Mouse (Mus musculus) forebrain, embryonic 14.5 days (tissue): ENCODE results near the gene Bcl2. TPM values are rescaled to one million over a fixed set of nuclear protein-coding genes. Genes with fewer than 3 reads are reported as not detected.

Experiments
- ATAC-seq: fragments of 200-750 bp; cut with Nextera tagmentation; 2 replicates; pipeline ENCODE4 v1.8.0; 2017; ENCODE audit warnings: mild to moderate bottlenecking, moderate library complexity
- DNase-seq: peaks from one replicate; pipeline ENCODE4 v3.0.0-alpha.2; 2015; ENCODE audit warnings: low spot score
- H3K27ac ChIP-seq: fragments of 300-500 bp; sonication (generic); 2 replicates; pipeline ENCODE4 v1.5.1; 2014; ENCODE audit warnings: low read depth, mild to moderate bottlenecking, control low read depth, low read length, moderate library complexity
- H3K27me3 ChIP-seq: fragments of 300-500 bp; sonication (generic); replicated peaks from 2 replicates; pipeline ENCODE4 v1.6.1; 2014; ENCODE audit warnings: low read length, control low read depth, mixed read lengths; ENCODE audit not compliant: control insufficient read depth, insufficient read depth
- H3K36me3 ChIP-seq: fragments of 300-500 bp; sonication (generic); 2 replicates; pipeline ENCODE4 v1.6.1; 2014; ENCODE audit warnings: low read length, control low read depth; ENCODE audit not compliant: control insufficient read depth, insufficient read depth
- H3K4me1 ChIP-seq: fragments of 300-500 bp; sonication (generic); 2 replicates; pipeline ENCODE4 v1.6.1; 2014; ENCODE audit warnings: antibody characterized with exemption, low read length, control low read depth; ENCODE audit not compliant: control insufficient read depth, insufficient read depth
- H3K4me2 ChIP-seq: fragments of 300-500 bp; sonication (generic); 2 replicates; pipeline ENCODE4 v1.6.1; 2014; ENCODE audit warnings: mild to moderate bottlenecking, control low read depth, low read length
- H3K4me3 ChIP-seq: fragments of 300-500 bp; sonication (generic); 2 replicates; pipeline ENCODE4 v1.5.1; 2014; ENCODE audit warnings: low read depth, low read length, control low read depth
- H3K9ac ChIP-seq: fragments of 300-500 bp; sonication (generic); 2 replicates; pipeline ENCODE4 v1.6.1; 2014; ENCODE audit warnings: mild to moderate bottlenecking, low read length, control low read depth, moderate library complexity
- H3K9me3 ChIP-seq: fragments of 300-500 bp; sonication (generic); replicated peaks from 2 replicates; pipeline ENCODE4 v1.6.1; 2016; ENCODE audit warnings: low read length, control low read depth, mixed read lengths; ENCODE audit not compliant: control insufficient read depth
- whole genome bisulfite sequencing: fragments of 180-500 bp; shearing (Covaris S2); extraction: QIAGEN DNeasy Blood & Tissue Kit; methylation state at CpG from one replicate; pipeline ENCODE4 v1.1.7; 2014; 5-methylcytosine and 5-hydroxymethylcytosine counted together
- polyA plus RNA-seq: library from polyadenylated mRNA; unstranded; fragments of >200 nt; fragmentation: Nextera tagmentation; extraction: Ambion mirVana; gene quantifications from 2 replicates; pipeline ENCODE4 v1.2.1, GENCODE M21; 2014

The Bcl2 gene
- polyA plus RNA-seq, 1 experiment from 2014 or later = 5.3 TPM

DNA sequence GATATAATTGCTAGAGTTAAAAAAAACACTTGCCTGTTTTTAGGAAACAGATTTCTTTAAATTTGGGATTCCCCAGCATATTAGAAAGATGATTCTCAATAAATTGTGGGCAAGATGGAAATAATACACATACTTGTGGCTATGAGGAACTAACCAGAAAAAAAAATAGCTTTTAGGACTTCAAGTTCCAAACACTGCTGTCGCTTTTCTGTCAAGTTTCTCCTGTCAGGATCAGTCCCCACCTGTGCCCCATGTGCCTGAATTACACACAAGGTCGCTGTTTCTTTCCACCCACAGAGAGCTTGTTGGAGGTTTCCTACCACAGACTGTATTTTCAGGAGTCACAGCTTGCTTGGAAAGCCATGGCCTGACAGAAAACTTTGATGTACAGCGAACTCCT is 70.5 kb downstream of the Bcl2 start:
- H3K4me2 ChIP-seq = no peak overlapping the region
- no peak overlapping the region for H3K27ac ChIP-seq
- no peaks in the 10 kb centered on the region for H3K4me1 ChIP-seq
- ATAC-seq = no peak
- 84% methylated on average over 3 of the region's 3 CpGs for WGBS
- no peak overlapping the region for H3K4me3 ChIP-seq
- no peak for DNase-seq
- no peaks in the 10 kb centered on the region for H3K36me3 ChIP-seq
- H3K27me3 ChIP-seq = no peaks in the 10 kb centered on the region
- H3K9ac ChIP-seq = no peak overlapping the region
- no peaks in the 10 kb centered on the region for H3K9me3 ChIP-seq

DNA sequence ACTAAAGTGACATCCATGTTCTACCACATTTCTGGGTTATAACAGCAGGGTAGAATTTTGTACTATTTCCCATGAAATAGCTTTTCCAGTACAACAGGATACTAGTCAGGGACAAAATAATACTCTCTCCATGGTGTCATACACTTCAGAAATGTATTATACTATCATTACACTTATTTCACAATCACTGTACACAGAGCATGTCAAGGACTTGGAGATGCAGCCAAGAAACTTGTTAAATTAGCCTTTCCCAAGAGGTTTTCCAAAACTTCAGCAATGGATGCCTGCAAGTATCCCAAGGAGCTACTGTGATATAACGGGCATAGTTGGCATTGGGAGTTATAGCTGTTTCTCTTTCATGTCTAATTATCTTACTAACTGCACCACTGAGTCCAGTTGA is 73.5 kb downstream of the Bcl2 start:
- no peak overlapping the region for H3K27ac ChIP-seq
- no peaks in the 10 kb centered on the region for H3K9me3 ChIP-seq
- H3K4me3 ChIP-seq = no peak overlapping the region
- no peak for DNase-seq
- ATAC-seq = no peak
- no peaks in the 10 kb centered on the region for H3K27me3 ChIP-seq
- H3K4me2 ChIP-seq = no peak overlapping the region
- no peaks in the 10 kb centered on the region for H3K36me3 ChIP-seq
- no peaks in the 10 kb centered on the region for H3K4me1 ChIP-seq
- WGBS = 85% methylated on average over 1 of the region's 1 CpGs
- H3K9ac ChIP-seq = no peak overlapping the region

DNA sequence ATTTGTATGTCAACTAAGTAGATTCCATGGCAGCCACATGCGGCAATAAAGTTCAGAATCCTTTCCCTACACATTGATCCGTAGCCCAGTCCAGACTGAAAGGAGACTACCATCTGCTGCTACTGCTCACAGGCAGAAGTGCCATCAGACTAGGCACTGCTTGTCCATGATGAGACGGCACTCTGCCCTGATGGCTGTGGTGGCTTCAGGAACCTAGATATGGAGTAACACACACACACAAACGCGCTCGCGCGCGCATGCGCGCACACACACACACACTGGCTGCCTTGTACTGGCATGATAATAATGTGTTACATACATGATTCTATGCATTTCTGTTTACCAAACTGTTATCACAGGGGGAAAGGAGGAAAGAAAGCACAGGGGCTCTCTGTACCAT is 76.4 kb downstream of the Bcl2 start:
- 92% methylated on average over 11 of the region's 11 CpGs for WGBS
- H3K9ac ChIP-seq = no peak overlapping the region
- H3K4me2 ChIP-seq = no peak overlapping the region
- H3K9me3 ChIP-seq = no peaks in the 10 kb centered on the region
- H3K27me3 ChIP-seq = no peaks in the 10 kb centered on the region
- H3K27ac ChIP-seq = no peak overlapping the region
- DNase-seq (no peak), ATAC-seq (no peak)
- no peaks in the 10 kb centered on the region for H3K36me3 ChIP-seq
- H3K4me1 ChIP-seq = no peaks in the 10 kb centered on the region
- no peak overlapping the region for H3K4me3 ChIP-seq

DNA sequence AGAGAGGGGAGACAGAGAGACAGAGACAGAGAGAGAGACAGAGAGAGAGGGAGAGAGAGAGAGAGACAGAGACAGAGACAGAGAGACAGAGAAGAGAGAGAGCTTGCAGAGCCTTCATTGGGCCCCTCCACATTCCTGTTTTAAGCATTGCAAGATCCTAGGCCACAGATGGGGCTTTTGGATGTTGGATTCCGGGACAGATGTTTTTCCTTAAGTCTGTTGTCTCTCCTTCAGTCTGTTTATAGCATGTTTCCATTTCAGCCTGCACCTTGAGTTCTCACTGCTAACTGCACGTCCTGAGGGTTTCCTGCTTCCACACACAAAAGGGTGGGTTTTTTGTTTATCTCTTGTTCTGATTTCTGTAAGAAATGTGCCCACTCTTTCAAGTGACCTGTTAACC is 77.4 kb downstream of the Bcl2 start:
- Histone ChIP-seq H3K27ac (no peak overlapping the region), H3K4me1 (no peaks in the 10 kb centered on the region), H3K9ac (no peak overlapping the region), H3K9me3 (no peaks in the 10 kb centered on the region), H3K27me3 (no peaks in the 10 kb centered on the region), H3K36me3 (no peaks in the 10 kb centered on the region), H3K4me3 (no peak overlapping the region), H3K4me2 (no peak overlapping the region)
- ATAC-seq (no peak), DNase-seq (no peak)
- WGBS = 49% methylated on average over 2 of the region's 2 CpGs

DNA sequence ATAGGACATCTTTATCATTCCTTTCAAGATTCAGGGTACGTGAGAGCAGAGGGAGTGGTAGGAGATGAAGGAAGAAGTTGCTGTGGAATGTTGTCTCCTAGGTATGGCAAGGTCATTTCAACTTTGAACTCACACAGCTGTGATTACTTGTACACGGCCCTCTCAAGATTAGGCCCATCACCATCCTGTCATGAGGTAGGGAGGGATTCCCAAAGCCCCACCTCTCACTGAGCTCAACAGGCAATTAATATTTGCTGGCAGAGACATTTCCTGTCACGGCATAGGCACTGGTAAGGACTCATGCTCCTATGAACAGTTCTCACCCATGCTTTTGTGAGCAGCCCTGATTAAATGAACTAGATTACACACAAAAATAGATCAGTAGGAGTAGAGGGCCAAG is 80.9 kb downstream of the Bcl2 start:
- Histone ChIP-seq H3K4me2 (no peak overlapping the region), H3K4me1 (peaks cover 14% of the 10 kb centered on the region), H3K27me3 (no peaks in the 10 kb centered on the region), H3K36me3 (no peaks in the 10 kb centered on the region), H3K27ac (no peak overlapping the region), H3K9ac (no peak overlapping the region), H3K9me3 (no peaks in the 10 kb centered on the region), H3K4me3 (no peak overlapping the region)
- ATAC-seq (no peak), DNase-seq (no peak)
- whole genome bisulfite sequencing = 87% methylated on average over 3 of the region's 3 CpGs

DNA sequence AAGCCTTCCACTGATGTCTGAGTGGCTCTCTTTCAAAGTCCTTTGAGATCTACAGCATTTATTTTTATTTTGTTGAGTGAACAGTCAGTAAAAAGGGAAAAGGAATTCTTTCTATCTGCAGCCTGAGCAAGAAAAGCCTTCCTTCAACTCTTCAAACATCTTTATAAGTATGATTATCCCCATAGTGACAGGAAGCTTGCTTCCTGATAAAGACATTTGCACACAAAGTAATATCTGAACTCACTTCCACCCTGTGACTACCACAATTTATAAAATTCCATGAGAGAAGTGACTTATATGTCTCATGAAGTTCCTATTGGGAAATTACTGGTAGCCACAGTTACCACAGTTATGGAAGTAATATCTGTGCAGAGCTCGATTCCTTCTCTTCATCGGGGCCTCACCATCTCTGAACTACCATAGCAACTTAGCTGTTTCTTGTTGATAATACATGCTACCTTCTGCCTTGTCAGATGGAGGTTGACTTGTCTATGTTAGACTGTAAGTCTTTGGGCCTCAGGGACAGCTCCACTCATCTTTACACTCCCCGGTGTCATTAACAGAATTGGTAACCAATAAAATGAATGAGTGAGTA is 82.1 kb downstream of the Bcl2 start:
- Histone ChIP-seq H3K4me2 (no peak overlapping the region), H3K27me3 (no peaks in the 10 kb centered on the region), H3K9me3 (no peaks in the 10 kb centered on the region), H3K36me3 (no peaks in the 10 kb centered on the region), H3K27ac (no peak overlapping the region), H3K9ac (no peak overlapping the region), H3K4me1 (peaks cover 14% of the 10 kb centered on the region), H3K4me3 (no peak overlapping the region)
- 94% methylated on average over 3 of the region's 3 CpGs for WGBS
- no peak for ATAC-seq
- no peak for DNase-seq

DNA sequence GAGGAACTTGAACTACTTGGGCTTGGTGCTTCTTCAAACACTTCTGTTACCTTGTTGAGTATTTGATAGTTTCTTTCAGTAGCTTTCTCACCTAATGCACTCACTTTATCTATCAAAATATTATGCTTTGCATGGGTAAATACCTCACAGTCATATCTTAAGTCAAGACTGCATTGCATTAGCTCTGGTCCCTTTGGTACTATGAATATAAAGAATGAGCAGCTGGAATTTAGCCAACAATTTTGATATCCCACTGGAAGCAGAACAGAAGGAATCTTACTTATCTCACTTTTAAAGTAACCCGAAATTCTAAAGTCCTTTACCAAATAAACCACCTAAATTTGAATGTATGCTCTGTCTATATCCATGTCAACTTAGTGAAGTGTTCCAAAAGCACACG is 83.1 kb downstream of the Bcl2 start:
- H3K27ac ChIP-seq = no peak overlapping the region
- DNase-seq (no peak), ATAC-seq (no peak)
- H3K9me3 ChIP-seq = no peaks in the 10 kb centered on the region
- WGBS = 84% methylated on average over 2 of the region's 2 CpGs
- H3K4me1 ChIP-seq = peaks cover 14% of the 10 kb centered on the region
- no peaks in the 10 kb centered on the region for H3K36me3 ChIP-seq
- no peak overlapping the region for H3K4me2 ChIP-seq
- H3K9ac ChIP-seq = no peak overlapping the region
- H3K27me3 ChIP-seq = no peaks in the 10 kb centered on the region
- no peak overlapping the region for H3K4me3 ChIP-seq

DNA sequence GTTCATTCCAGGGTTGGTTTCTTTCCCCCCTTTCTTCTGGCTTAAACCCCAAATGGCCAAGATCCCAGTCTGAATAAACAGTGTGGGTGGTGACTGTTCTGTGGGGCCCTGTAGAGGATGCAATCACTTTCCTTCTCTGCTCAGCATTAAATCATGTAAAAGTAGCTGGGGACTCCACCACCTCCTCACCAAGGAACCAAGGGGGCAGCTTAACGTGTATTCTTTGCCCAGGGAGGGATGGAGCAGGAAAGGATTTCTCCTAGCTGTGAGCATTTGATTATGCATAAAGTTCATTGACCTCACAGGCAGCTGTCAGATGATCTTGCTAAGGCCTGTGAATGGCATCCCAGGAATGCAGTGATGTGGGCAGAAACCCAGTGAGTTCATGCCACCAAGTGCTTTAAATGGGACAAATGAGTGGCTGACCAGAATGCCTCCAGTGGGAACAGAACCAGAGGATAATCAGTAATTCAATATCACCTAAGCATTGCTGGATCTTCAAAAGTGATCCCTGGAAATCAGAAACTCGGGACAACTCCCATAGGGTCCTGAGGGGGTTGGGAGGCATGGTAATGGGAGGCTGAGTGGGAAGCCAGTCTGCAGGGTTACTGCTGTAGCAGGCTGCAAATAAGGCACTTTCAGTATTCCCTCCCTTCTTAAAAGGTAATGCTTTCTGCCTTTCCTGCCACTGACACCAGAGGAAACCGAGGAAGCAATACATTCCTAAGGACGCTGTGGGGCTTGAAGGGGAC is 84.0 kb downstream of the Bcl2 start:
- Histone ChIP-seq H3K9ac (no peak overlapping the region), H3K9me3 (no peaks in the 10 kb centered on the region), H3K4me3 (no peak overlapping the region), H3K4me1 (peaks cover 14% of the 10 kb centered on the region), H3K27me3 (no peaks in the 10 kb centered on the region), H3K36me3 (no peaks in the 10 kb centered on the region), H3K27ac (no peak overlapping the region), H3K4me2 (no peak overlapping the region)
- peak; percentile 77 for ATAC-seq
- peak; percentile 59 for DNase-seq
- 25% methylated on average over 4 of the region's 4 CpGs for WGBS

DNA sequence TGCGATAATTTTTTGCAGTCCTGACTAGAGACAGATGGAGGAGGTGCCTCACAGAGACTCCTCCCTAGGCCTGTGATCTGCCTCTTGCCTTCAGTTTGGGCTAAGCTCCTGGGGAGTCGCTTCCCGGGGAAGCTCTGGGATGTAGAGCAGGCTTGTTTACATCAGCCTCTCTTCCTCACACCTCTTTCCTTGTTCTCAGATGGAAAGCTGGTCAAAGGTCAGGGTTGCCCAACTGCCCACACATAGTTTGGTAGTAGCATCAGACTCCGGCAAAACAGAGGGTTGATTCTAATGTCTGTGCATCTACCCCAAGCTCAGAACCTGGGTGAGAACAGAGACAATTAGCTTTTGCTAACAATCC is 84.6 kb downstream of the Bcl2 start:
- Histone ChIP-seq H3K4me1 (peaks cover 14% of the 10 kb centered on the region), H3K9ac (no peak overlapping the region), H3K36me3 (no peaks in the 10 kb centered on the region), H3K9me3 (no peaks in the 10 kb centered on the region), H3K27me3 (no peaks in the 10 kb centered on the region), H3K4me2 (no peak overlapping the region), H3K27ac (no peak overlapping the region), H3K4me3 (no peak overlapping the region)
- DNase-seq = peak; percentile 11
- ATAC-seq = peak; percentile 53; the same call in 1 of the 2 replicates
- 19% methylated on average over 4 of the region's 4 CpGs for WGBS
